Mouse (Mus musculus) naive thymus-derived CD4-positive, alpha-beta T cell, adult 2 months (primary cell): ENCODE results near the gene Polr1d.

ENCODE experiments used
- DNase-seq: peaks from one replicate; pipeline ENCODE4 v3.0.0-alpha.2; 2011; ENCODE audit warnings: low read depth

The Polr1d gene

GRCm38 (mm10) chr5:147135994-147136393 lies 59.1 kb downstream of the Polr1d start:
- DNase-seq: no peak

- peak; percentile 27 for DNase-seq
Observed at GRCm38 (mm10) chr5:147147340-147147739, 70.5 kb downstream of the Polr1d start.

DNA sequence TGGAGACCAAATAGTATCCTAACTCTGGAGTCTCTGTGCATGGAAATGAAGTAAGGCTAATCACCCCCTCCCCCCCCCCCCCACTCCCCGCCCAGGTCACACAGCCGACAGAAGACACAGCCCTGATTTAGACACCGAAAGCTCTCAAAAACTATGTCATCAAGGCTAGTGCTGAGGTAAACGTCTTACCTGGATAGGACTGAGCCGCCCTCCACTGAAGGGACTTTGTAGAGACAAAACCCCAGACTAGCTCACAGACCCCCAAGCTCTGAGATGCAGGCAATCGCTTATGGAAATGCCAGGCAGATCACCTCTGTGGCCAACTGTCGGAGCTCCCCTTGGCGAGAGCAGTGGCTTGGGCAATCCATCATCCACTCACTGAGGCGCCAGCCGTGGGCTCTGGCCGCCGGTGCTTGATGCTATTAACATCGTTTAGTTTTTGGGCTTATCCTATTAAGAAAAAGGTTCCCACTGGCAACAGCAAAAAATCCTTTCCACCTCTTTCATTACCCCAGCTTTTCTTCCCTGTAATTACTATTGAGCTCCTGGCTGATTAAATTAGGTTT lies 78.0 kb downstream of the Polr1d start:
- no peak for DNase-seq

DNA sequence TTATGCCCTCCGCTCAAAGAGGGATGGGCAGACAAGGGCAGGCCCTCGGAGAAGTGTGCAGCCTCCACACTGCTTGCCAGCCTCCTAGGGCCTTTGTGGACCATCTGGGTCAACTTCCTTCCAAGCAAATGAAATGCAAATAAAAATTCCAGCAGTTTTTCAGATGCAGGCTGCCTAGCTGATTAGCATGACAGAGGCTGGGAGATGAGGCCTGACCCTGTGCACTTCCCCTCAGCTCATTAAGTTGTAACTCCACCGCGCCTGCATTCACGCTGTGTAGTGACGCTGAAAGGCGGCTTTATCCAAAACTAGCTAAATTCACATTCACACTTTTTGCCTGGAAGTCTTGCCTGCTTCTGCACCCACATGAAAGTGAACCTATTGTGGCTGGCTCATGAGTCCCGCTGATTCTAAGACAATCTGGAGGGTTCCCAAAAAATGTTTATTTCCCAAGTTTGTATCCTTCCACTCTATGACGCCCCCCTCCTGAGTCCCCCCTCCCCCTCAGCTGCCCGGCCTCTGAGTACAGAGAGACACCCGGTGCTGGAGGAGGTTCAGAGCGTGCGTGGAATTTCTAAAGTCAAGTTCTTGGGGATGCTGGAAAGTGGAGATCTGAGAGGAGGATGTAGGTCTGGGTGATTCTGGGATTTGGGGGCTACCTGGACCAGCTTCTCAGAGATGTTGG lies 78.7 kb downstream of the Polr1d start:
- DNase-seq: no peak

GRCm38 (mm10) chr5:147156376-147156775 lies 79.5 kb downstream of the Polr1d start:
- no peak for DNase-seq

DNA sequence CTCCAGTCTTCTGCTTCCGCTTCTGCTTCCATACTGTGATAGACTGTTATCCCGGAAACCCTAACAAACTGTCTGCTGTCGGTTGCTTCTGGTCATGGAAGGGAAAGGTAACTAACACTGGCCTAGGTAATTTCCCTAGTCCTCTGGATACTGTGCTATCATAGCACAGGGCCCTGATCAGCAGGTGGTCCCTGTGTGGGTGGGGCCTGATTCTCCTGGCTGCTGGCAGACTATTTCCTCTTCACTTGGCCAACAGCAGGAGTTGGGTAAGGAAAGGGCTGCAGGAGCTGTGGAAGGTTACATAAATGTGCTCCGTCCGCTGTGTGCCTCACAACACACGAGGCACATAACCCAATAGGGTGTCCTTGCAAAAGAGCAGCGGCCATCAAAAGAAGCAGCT lies 80.6 kb downstream of the Polr1d start:
- DNase-seq: no peak

DNA sequence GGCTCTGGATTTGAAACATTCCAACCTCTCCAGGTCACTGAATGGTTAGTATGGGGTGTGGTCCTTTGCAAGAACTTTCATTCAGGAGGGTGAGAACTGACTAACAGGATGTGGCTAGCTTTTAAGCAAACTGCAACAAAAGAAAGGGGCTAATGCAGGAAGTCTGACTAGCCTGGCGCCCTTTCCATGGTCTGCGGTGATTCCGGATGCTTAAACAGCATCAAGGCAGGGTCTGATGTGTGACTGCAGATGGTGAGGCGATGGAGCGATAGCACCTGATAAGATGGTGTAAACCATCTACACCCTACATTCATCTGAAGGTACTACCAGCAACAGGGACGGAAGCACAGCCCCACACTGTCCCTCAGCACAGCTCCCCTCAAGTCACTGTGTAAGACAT lies 82.5 kb downstream of the Polr1d start:
- peak; percentile 69 for DNase-seq

- peak; percentile 18 for DNase-seq
Observed at GRCm38 (mm10) chr5:147159792-147160191, 82.9 kb downstream of the Polr1d start.
